Mouse (Mus musculus): ENCODE results near the gene Smco1.

DNA sequence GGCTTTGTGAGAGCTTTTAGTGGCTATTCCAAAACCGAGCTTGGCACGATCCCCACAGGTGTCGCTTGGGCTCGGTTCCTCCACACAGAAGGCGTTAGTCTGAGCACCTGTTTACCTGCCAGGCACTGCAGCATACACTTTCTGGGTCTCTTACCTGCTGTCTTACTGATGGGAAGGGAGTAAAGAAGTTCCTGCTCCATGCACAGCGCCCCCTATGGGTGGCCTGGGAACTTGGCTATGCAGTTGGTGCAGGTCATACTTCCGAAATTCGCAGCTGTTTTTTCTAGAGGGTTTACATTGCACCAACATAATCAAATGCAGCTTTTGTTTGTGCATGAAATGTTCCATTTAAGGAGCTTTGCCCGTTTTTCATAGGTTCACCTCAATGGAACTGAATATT is 2.1 kb downstream of the Smco1 start:
- no peak for TF ChIP-seq EP300 (IDR thresholded peaks at IDR 0.05; ENCODE audit: insufficient read depth, low read depth, low read length)
- TF ChIP-seq CTCF (IDR thresholded peaks at IDR 0.05), result peak; percentile 69

All from heart, adult 2 months (tissue).